Mouse (Mus musculus): Measurements from ENCODE around the gene Pole. TPM values are rescaled to one million over a fixed set of nuclear protein-coding genes. Genes with fewer than 3 reads are reported as not detected.

Pole gene
- total RNA-seq (2012; rRNA removed) (50.7 and 55.0 TPM in 2 replicates), total RNA-seq (2014; rRNA removed) (45.6 and 46.0 TPM in 2 replicates), polyA plus RNA-seq (2012; ENCODE audit: insufficient read length, low read depth) (56.4 and 60.2 TPM in 2 replicates)

DNA sequence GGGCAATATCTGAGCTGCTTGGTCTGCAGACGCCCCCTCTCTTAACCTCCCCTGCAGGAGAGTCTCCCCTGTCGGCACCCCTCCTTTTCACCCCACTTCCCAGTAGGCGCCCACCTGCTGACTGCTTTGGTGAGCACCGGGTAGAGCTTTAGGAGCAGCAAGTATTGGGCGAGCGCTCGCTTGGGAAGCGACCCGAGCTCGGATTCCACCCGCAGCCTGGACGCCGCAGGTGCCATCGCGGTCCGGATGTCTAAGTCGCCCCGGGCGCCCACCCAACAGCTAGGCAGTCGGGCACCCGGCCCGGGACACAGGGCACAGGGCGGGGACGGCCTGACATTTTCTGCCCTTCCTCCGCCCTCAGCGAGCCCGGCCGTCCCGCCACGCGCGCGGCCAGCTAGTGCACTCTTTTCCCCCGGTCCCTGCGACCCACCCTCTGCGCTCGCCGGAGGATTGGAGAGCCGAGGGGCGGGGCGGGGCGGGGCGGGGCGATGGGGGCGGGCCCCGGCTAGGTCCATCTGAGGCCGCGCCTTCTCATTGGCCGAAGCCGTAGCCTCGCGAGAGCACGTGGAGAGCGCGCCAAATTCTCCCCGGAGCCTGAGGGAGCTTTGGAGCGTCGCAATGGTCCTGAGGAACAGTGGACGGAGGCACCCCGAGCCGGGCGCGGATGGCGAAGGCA lies at the start of gene Pole, which contains the start of gene Pxmp2:
Gene Pole, plus strand, starts transcription at position 537 of the 676 bp plus-strand sequence.
Gene Pxmp2, minus strand, starts transcription at position 417 of the 676 bp plus-strand sequence.
- in situ Hi-C loops (cut with MboI; ENCODE audit: low pct_ligation_motif_present, low pct_unique_long_range_greater_than_20kb, low sequenced_read_pairs) (no loop called here), dilution Hi-C loops (cut with MboI; ENCODE audit: extremely low pct_ligation_motif_present, extremely low pct_unique_long_range_greater_than_20kb, low sequenced_read_pairs) (no loop called here)
- DNase-seq (ENCODE audit: extremely low read depth): peak; percentile 92
- H3K27ac ChIP-seq (ENCODE audit: insufficient read depth, low read depth): peak within 1 kb of the TSS; percentile 62
- H3K9me3 ChIP-seq (replicated peaks; ENCODE audit: low read length): no peaks in the 10 kb centered on the region
- peaks cover 14 to 26% of the 10 kb centered on the region in 2 experiments for H3K36me3 ChIP-seq (replicated peaks in 1 of 2; ENCODE audit: control insufficient read depth in 1 of 2, insufficient read depth in 1 of 2, low read length in 1 of 2)
- peaks cover 8 to 33% of the 10 kb centered on the region in 2 experiments for H3K4me1 ChIP-seq (ENCODE audit: control insufficient read depth in 1 of 2, insufficient read depth in 2 of 2)
- H3K4me3 ChIP-seq (replicated peaks in 1 of 3; ENCODE audit: low read depth in 2 of 3, low read length in 2 of 3, poor library complexity in 1 of 3): peak within 1 kb of the TSS; percentile 73 to 95 (median 74)
- peaks cover 11% of the 10 kb centered on the region for H3K79me2 ChIP-seq (replicated peaks; ENCODE audit: control insufficient read depth, extremely low read depth, insufficient read depth, poor library complexity, severe bottlenecking)
- H3K4me2 ChIP-seq (ENCODE audit: insufficient read depth, low read depth, poor library complexity, severe bottlenecking): peak within 1 kb of the TSS; percentile 99
- H3K9ac ChIP-seq (ENCODE audit: insufficient read depth, low read depth): peak within 1 kb of the TSS; percentile 94
- TF ChIP-seq MXI1 (IDR thresholded peaks at IDR 0.05; ENCODE audit: low read depth, low read length) (peak; percentile 90; the same call in 1 of the 2 replicates), MAZ (IDR thresholded peaks at IDR 0.05; ENCODE audit: low read depth, low read length) (no peak), ZC3H11A (IDR thresholded peaks at IDR 0.05; ENCODE audit: low read depth, low read length) (no peak), POLR2A (IDR thresholded peaks at IDR 0.05; ENCODE audit: low read depth, low read length) (peak; percentile 94), SMC3 (IDR thresholded peaks at IDR 0.05; ENCODE audit: low read depth, low read length) (no peak), SIN3A (IDR thresholded peaks at IDR 0.05; ENCODE audit: low read length) (peak; percentile 96), NELFE (IDR thresholded peaks at IDR 0.05; ENCODE audit: low read depth, low read length) (peak; percentile 86), KAT2A (IDR thresholded peaks at IDR 0.05; ENCODE audit: insufficient replicate concordance, low read length) (0 out of 2 replicates have a peak, but pooled peaks have one; percentile 61), MAFK (IDR thresholded peaks at IDR 0.05; ENCODE audit: insufficient replicate concordance, low read length) (no peak), ZKSCAN1 (IDR thresholded peaks at IDR 0.05; ENCODE audit: borderline replicate concordance, low read depth, low read length) (no peak), ELF1 (IDR thresholded peaks at IDR 0.05; ENCODE audit: low read depth, low read length) (no peak), GABPA (IDR thresholded peaks at IDR 0.05; ENCODE audit: insufficient replicate concordance, low read depth, low read length) (no peak), BHLHE40 (IDR thresholded peaks at IDR 0.05; ENCODE audit: low read depth, low read length) (no peak), PAX5 (IDR thresholded peaks at IDR 0.05; ENCODE audit: low read length) (no peak), USF1 (IDR thresholded peaks at IDR 0.05; ENCODE audit: low read depth, low read length) (no peak), JUN (IDR thresholded peaks at IDR 0.05; ENCODE audit: insufficient read depth, low read depth, low read length) (no peak), NRF1 (IDR thresholded peaks at IDR 0.05; ENCODE audit: low read depth, low read length) (no peak), UBTF (IDR thresholded peaks at IDR 0.05; ENCODE audit: low read depth, low read length) (peak; percentile 67), RCOR1 (conservative IDR thresholded peaks at IDR 0.05; ENCODE audit: low read depth, low read length) (no peak), USF2 (conservative IDR thresholded peaks at IDR 0.05; ENCODE audit: low read depth, low read length) (no peak), MYC (IDR thresholded peaks at IDR 0.05; ENCODE audit: low read depth, low read length) (peak; percentile 51; the same call in 1 of the 2 replicates), CHD1 (IDR thresholded peaks at IDR 0.05; ENCODE audit: low read depth, low read length) (peak; percentile 79; the same call in 1 of the 2 replicates), CHD2 (IDR thresholded peaks at IDR 0.05; ENCODE audit: low read length) (peak; percentile 97), TCF12 (IDR thresholded peaks at IDR 0.05; ENCODE audit: low read depth, low read length) (peak; percentile 66), MAX (IDR thresholded peaks at IDR 0.05; ENCODE audit: low read length) (peak; percentile 86), RAD21 (IDR thresholded peaks at IDR 0.05; ENCODE audit: low read depth, low read length) (no peak), EP300 (IDR thresholded peaks at IDR 0.05; ENCODE audit: low read length) (no peak), ZNF384 (IDR thresholded peaks at IDR 0.05; ENCODE audit: low read depth, low read length) (no peak), HCFC1 (IDR thresholded peaks at IDR 0.05; ENCODE audit: low read depth, low read length) (peak; percentile 61), ZMIZ1 (IDR thresholded peaks at IDR 0.05; ENCODE audit: low read depth, low read length) (peak; percentile 86), TBP (conservative IDR thresholded peaks at IDR 0.05; ENCODE audit: low read depth, low read length) (no peak), E2F4 (IDR thresholded peaks at IDR 0.05; ENCODE audit: insufficient replicate concordance, low read depth, low read length) (peak; percentile 73; the same call in 1 of the 2 replicates), JUND (conservative IDR thresholded peaks at IDR 0.05; ENCODE audit: low read depth, low read length) (no peak), MEF2A (IDR thresholded peaks at IDR 0.05; ENCODE audit: borderline replicate concordance, low read depth, low read length) (no peak), POLR2AphosphoS2 (IDR thresholded peaks at IDR 0.05; ENCODE audit: low read depth, low read length) (0 out of 2 replicates have a peak, but pooled peaks have one; percentile 57), IRF4 (IDR thresholded peaks at IDR 0.05; ENCODE audit: low read depth, low read length) (no peak), CTCF (conservative IDR thresholded peaks at IDR 0.05 in 1 of 2, IDR thresholded peaks at IDR 0.05 in 1 of 2; ENCODE audit: low read depth in 2 of 2, low read length in 2 of 2) (no peak), ETS1 (conservative IDR thresholded peaks at IDR 0.05; ENCODE audit: low read depth, low read length) (no peak)
- peaks cover 10% of the 10 kb centered on the region for H3K27me3 ChIP-seq (replicated peaks)

Data from CH12.LX (cell line).